ENCODE assay signal across 22 mouse cellular contexts in genomic region chr10:121926094-121926493, GRCm38 (mm10).
DNase-seq lines count a peak whose midpoint lies in the region; ATAC-seq and TF ChIP-seq lines count a peak whose summit lies in the region.
"Had no signal": no experiment of that assay in that cellular context is flagged by ENCODE, and none has a peak within 500 bp of the region (broad histone marks: within the 10 kb centered on the region; RNA-seq: fewer than 3 reads in every experiment).

No protein-coding gene starts in this region.

- no peak for TF ChIP-seq CTCF in lung, embryonic 14.5 days (IDR thresholded peaks at IDR 0.05; ENCODE audit: low read depth)
- TF ChIP-seq CTCF in lung, adult 2 months (IDR thresholded peaks at IDR 0.05; ENCODE audit: insufficient read depth, low read length) = no peak

- no peaks in the 10 kb centered on the region for H3K36me3 ChIP-seq in heart, embryonic 16.5 days (ENCODE audit: control insufficient read depth, insufficient read depth)
- 0 out of 2 replicates have a peak, but pooled peaks cover 5% of the 10 kb centered on the region for H3K36me3 ChIP-seq in lung, embryonic 14.5 days (ENCODE audit: insufficient read depth)
- H3K36me3 ChIP-seq in limb, embryonic 13.5 days = peaks cover 11% of the 10 kb centered on the region; the same call in 1 of the 2 replicates
- H3K36me3 ChIP-seq in stomach, embryonic 16.5 days (ENCODE audit: control insufficient read depth, insufficient read depth, low read length) = 0 out of 2 replicates have a peak, but pooled peaks cover 5% of the 10 kb centered on the region
- H3K36me3 ChIP-seq: liver, embryonic 15.5 days had no signal

- no peak for DNase-seq in heart, adult 8-10 months (ENCODE audit: low spot score)
- no peak for DNase-seq in lung, embryonic 14.5 days
- DNase-seq in lung, adult 2 months = no peak
- DNase-seq in embryo, embryonic 11 days = no peak
- DNase-seq: adrenal gland, postnatal 25 days; B cell, adult 2 months; cerebellum, adult 11 months; cerebellum, postnatal 14 days; kidney, adult 11 months; kidney, postnatal 10 days; left cerebral cortex, postnatal 4 days; lung, postnatal 14 days; thymus, adult 18-20 months; thymus, postnatal 4 days had no signal

- peak; percentile 41; the same call in 1 of the 2 replicates for ATAC-seq in heart, embryonic 16.5 days (replicated peaks; ENCODE audit: extremely low read depth, insufficient read depth, low FRiP score)
- peak; percentile 44; the same call in 1 of the 2 replicates for ATAC-seq in lung, embryonic 14.5 days (ENCODE audit: insufficient read depth)
- peak; percentile 81 for ATAC-seq in limb, embryonic 13.5 days (ENCODE audit: low FRiP score, low read depth)
- ATAC-seq in stomach, embryonic 16.5 days (ENCODE audit: insufficient read depth, low FRiP score) = peak; percentile 33; the same call in 1 of the 2 replicates

- no peak overlapping the region for H3K9ac ChIP-seq in heart, embryonic 16.5 days (ENCODE audit: low read length)
- H3K9ac ChIP-seq in lung, embryonic 14.5 days = no peak overlapping the region
- H3K9ac ChIP-seq in limb, embryonic 13.5 days = peak overlapping the region; percentile 19; the same call in 1 of the 2 replicates
- no peak overlapping the region for H3K9ac ChIP-seq in stomach, embryonic 16.5 days (ENCODE audit: low read length)
- H3K9ac ChIP-seq: liver, embryonic 15.5 days; neural tube, embryonic 12.5 days had no signal

- no peak overlapping the region for H3K27ac ChIP-seq in heart, embryonic 16.5 days (ENCODE audit: low read length)
- no peak overlapping the region for H3K27ac ChIP-seq in lung, embryonic 14.5 days (ENCODE audit: low read depth)
- H3K27ac ChIP-seq in limb, embryonic 13.5 days = peak overlapping the region; percentile 63; the same call in 1 of the 2 replicates
- H3K27ac ChIP-seq in stomach, embryonic 16.5 days (ENCODE audit: low read length) = no peak overlapping the region
- H3K27ac ChIP-seq: forebrain, embryonic 10.5 days; hindbrain, embryonic 10.5 days; liver, embryonic 15.5 days; neural tube, embryonic 12.5 days had no signal

- H3K9me3 ChIP-seq in heart, embryonic 16.5 days (replicated peaks; ENCODE audit: control insufficient read depth, low read length) = no peaks in the 10 kb centered on the region
- no peaks in the 10 kb centered on the region for H3K9me3 ChIP-seq in lung, embryonic 14.5 days (ENCODE audit: low read depth, low read length)
- H3K9me3 ChIP-seq in limb, embryonic 13.5 days = no peaks in the 10 kb centered on the region
- H3K9me3 ChIP-seq in stomach, embryonic 16.5 days (replicated peaks; ENCODE audit: control insufficient read depth, low read length) = no peaks in the 10 kb centered on the region
- H3K9me3 ChIP-seq: forebrain, embryonic 10.5 days; hindbrain, embryonic 10.5 days; liver, embryonic 15.5 days; neural tube, embryonic 12.5 days had no signal

- 55% methylated on average over 3 of the region's 3 CpGs for WGBS in heart, embryonic 16.5 days
- 52% methylated on average over 3 of the region's 3 CpGs for WGBS in lung, embryonic 14.5 days
- WGBS in lung, adult 2 months = 84% methylated on average over 3 of the region's 3 CpGs
- 51% methylated on average over 3 of the region's 3 CpGs for WGBS in limb, embryonic 13.5 days
- 61% methylated on average over 3 of the region's 3 CpGs for WGBS in stomach, embryonic 16.5 days

- H3K27me3 ChIP-seq in heart, embryonic 16.5 days (ENCODE audit: control insufficient read depth, insufficient read depth, low read length) = no peaks in the 10 kb centered on the region
- H3K27me3 ChIP-seq in lung, embryonic 14.5 days (ENCODE audit: insufficient read depth, low read length) = no peaks in the 10 kb centered on the region
- H3K27me3 ChIP-seq in limb, embryonic 13.5 days = no peaks in the 10 kb centered on the region
- no peaks in the 10 kb centered on the region for H3K27me3 ChIP-seq in stomach, embryonic 16.5 days (ENCODE audit: control insufficient read depth, insufficient read depth, low read length)
- H3K27me3 ChIP-seq: liver, embryonic 15.5 days; megakaryocyte, embryonic 14.5 days; neural tube, embryonic 12.5 days had no signal

- H3K4me1 ChIP-seq in heart, embryonic 16.5 days (ENCODE audit: control insufficient read depth, insufficient read depth, low read length) = peaks cover 14% of the 10 kb centered on the region
- H3K4me1 ChIP-seq in lung, embryonic 14.5 days (ENCODE audit: insufficient read depth) = no peaks in the 10 kb centered on the region
- no peaks in the 10 kb centered on the region for H3K4me1 ChIP-seq in lung, adult 2 months (ENCODE audit: control insufficient read depth, insufficient read depth, low read length)
- peaks cover 19% of the 10 kb centered on the region for H3K4me1 ChIP-seq in limb, embryonic 13.5 days
- peaks cover 10% of the 10 kb centered on the region; the same call in 1 of the 2 replicates for H3K4me1 ChIP-seq in stomach, embryonic 16.5 days (ENCODE audit: control insufficient read depth, insufficient read depth, low read length)
- H3K4me1 ChIP-seq: forebrain, embryonic 10.5 days; hindbrain, embryonic 10.5 days; liver, embryonic 15.5 days; megakaryocyte, embryonic 14.5 days; neural tube, embryonic 12.5 days had no signal

- no peak for TF ChIP-seq POLR2A in lung, adult 2 months (IDR thresholded peaks at IDR 0.05; ENCODE audit: borderline replicate concordance, extremely low read depth, low read depth, low read length)

- no peak overlapping the region for H3K4me3 ChIP-seq in heart, embryonic 16.5 days (ENCODE audit: low read length)
- no peak overlapping the region for H3K4me3 ChIP-seq in lung, embryonic 14.5 days (ENCODE audit: low read depth, low read length)
- no peak overlapping the region for H3K4me3 ChIP-seq in lung, adult 2 months (replicated peaks; ENCODE audit: extremely low read depth, low read depth, low read length)
- no peak overlapping the region for H3K4me3 ChIP-seq in limb, embryonic 13.5 days
- no peak overlapping the region for H3K4me3 ChIP-seq in stomach, embryonic 16.5 days (replicated peaks; ENCODE audit: low read length)
- H3K4me3 ChIP-seq: forebrain, embryonic 10.5 days; hindbrain, embryonic 10.5 days; liver, embryonic 15.5 days; megakaryocyte, embryonic 14.5 days; neural tube, embryonic 12.5 days had no signal

- no peak overlapping the region for H3K4me2 ChIP-seq in heart, embryonic 16.5 days (ENCODE audit: low read depth, low read length)
- no peak overlapping the region for H3K4me2 ChIP-seq in lung, embryonic 14.5 days
- H3K4me2 ChIP-seq in limb, embryonic 13.5 days (replicated peaks) = no peak overlapping the region
- H3K4me2 ChIP-seq in stomach, embryonic 16.5 days (ENCODE audit: low read depth, low read length) = no peak overlapping the region
- H3K4me2 ChIP-seq: liver, embryonic 15.5 days; neural tube, embryonic 12.5 days had no signal
